ENCODE assay signal across 19 mouse cellular contexts in the genomic region with DNA sequence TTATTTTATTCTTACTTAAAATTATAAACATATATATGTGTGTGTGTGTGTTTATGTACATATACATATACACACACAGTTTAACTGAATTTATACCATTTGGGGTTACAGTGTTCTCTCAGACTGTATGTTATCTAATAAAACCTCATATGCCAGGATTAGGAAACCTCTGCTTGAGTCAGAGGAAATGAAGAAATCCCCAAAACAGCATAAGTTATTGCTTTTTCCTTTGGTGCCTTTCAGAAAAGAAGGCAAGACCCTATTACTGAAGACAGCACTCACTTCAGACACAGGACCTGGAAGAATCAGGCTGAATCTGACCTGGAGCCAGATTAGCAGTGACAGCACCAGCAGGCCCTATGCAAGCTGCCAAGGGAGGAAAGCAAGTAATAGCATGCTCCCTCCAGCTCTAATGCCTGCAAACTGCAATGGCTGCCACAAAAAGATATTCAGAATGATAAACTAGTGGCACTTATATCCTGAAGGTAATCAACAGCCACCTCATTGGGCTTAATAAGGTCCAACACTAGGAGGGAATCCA. TPM values are rescaled to one million over a fixed set of nuclear protein-coding genes. Genes with fewer than 3 reads are reported as not detected.
DNase-seq lines count a peak whose midpoint lies in the region; ATAC-seq lines count a peak whose summit lies in the region.
"Had no signal": no experiment of that assay in that cellular context is flagged by ENCODE, and none has a peak within 500 bp of the region (broad histone marks: within the 10 kb centered on the region; RNA-seq: fewer than 3 reads in every experiment).

No protein-coding gene starts in this region.

- intact Hi-C loops in left cerebral cortex, postnatal 4 days (cut with DNase I): no loop called here
- intact Hi-C loops in left cerebral cortex, postnatal 14 days (cut with DNase I): no loop called here

- peak; percentile 76 to 81 for DNase-seq in cerebellum, postnatal 10 days
- DNase-seq in cerebellum, adult 18-20 months: no peak
- peak; percentile 10 for DNase-seq in left cerebral cortex, postnatal 4 days
- DNase-seq in left cerebral cortex, postnatal 14 days (ENCODE audit: low spot score in 2 of 2): no peak
- DNase-seq in kidney, adult 18-20 months: no peak
- DNase-seq in right cerebral cortex, postnatal 4 days: no peak
- DNase-seq: adrenal gland, adult 8-10 months; adrenal gland, postnatal 14 days; adrenal gland, postnatal 36 days; cerebellum, adult 11 months; cerebellum, adult 2 months; cerebellum, adult 9-10 months; cerebellum, postnatal 36 days; embryo, embryonic 11 days had no signal

- ATAC-seq in common myeloid progenitor, adult 5-6 weeks (replicated peaks; ENCODE audit: low read depth, poor library complexity, severe bottlenecking): 0 out of 2 replicates have a peak, but pooled peaks have one; percentile 25
- ATAC-seq in megakaryocyte progenitor cell, adult 5-6 weeks (replicated peaks; ENCODE audit: poor library complexity): peak; percentile 80
- ATAC-seq: activated CD4-positive, CD25-positive, alpha-beta regulatory T cell, adult 4 months; forebrain, embryonic 14.5 days; forebrain, embryonic 16.5 days had no signal

RNA-seq across cellular contexts. Expression of a gene that starts 20.0 kb away (rescaled TPM):
- total RNA-seq in left cerebral cortex, postnatal 4 days (2021): 10 to 100 TPM; 36.2 to 42.2 TPM
- total RNA-seq in left cerebral cortex, postnatal 14 days (2021): 10 to 100 TPM; 31.0 to 33.6 TPM
- total RNA-seq in common myeloid progenitor, adult 5-6 weeks (2017): 1.3 TPM in 1 of 2 replicates, not detected in the other
- total RNA-seq in megakaryocyte progenitor cell, adult 5-6 weeks (2015): 0.17 and 1.1 TPM in 2 replicates
- 0.25 and 0.74 TPM in 2 replicates for total RNA-seq in megakaryocyte progenitor cell, adult 5-6 weeks (2017)

Comparison
In these comparisons a context has a peak if more than half of its experiments do, and no peak if none do; other contexts are left out.
1. DNase-seq: peak in cerebellum, postnatal 10 days (2 of 2) and left cerebral cortex, postnatal 4 days (single experiment); none in cerebellum, adult 18-20 months (0 of 2), left cerebral cortex, postnatal 14 days (0 of 2), kidney, adult 18-20 months (single experiment) and right cerebral cortex, postnatal 4 days (single experiment).
2. RNA of a gene that starts 20.0 kb away (total RNA-seq): 36.2 to 42.2 TPM in left cerebral cortex, postnatal 4 days and 31.0 to 33.6 TPM in left cerebral cortex, postnatal 14 days; 1.3 TPM in common myeloid progenitor, adult 5-6 weeks and 0.17 to 1.1 TPM in megakaryocyte progenitor cell, adult 5-6 weeks; every median in the first group is over 10 times any median in the second.